Mouse (Mus musculus) ES-Bruce4 (cell line): ENCODE measurements around the gene Fam227a. TPM values are rescaled to one million over a fixed set of nuclear protein-coding genes. Genes with fewer than 3 reads are reported as not detected.
A peak's percentile ranks its signal among the peaks of the same experiment; 100 is the strongest.

Experiments used
- H3K27ac ChIP-seq: 2 replicates; pipeline ENCODE4 v1.5.1; 2012; ENCODE audit warnings: low read length, inconsistent platforms; ENCODE audit not compliant: insufficient read depth
- H3K27me3 ChIP-seq: 2 replicates; pipeline ENCODE4 v1.6.1; 2012; ENCODE audit warnings: mild to moderate bottlenecking, low read length, inconsistent platforms; ENCODE audit not compliant: control insufficient read depth, poor library complexity, insufficient read depth, severe bottlenecking
- H3K36me3 ChIP-seq: 2 replicates; pipeline ENCODE4 v1.6.1; 2012; ENCODE audit warnings: inconsistent platforms, mild to moderate bottlenecking, low read length, moderate library complexity; ENCODE audit not compliant: control insufficient read depth, poor library complexity, insufficient read depth, severe bottlenecking
- H3K4me1 ChIP-seq: one replicate; pipeline ENCODE4 v1.8.1; 2011; ENCODE audit warnings: low read length; ENCODE audit not compliant: control insufficient read depth, insufficient read depth
- H3K4me3 ChIP-seq: 2 replicates; pipeline ENCODE4 v1.5.1; 2011; ENCODE audit warnings: low read depth, mild to moderate bottlenecking, low read length
- H3K9ac ChIP-seq: 2 replicates; pipeline ENCODE4 v1.6.1; 2012; ENCODE audit warnings: low read depth, mild to moderate bottlenecking, inconsistent platforms; ENCODE audit not compliant: poor library complexity, severe bottlenecking
- H3K9me3 ChIP-seq: replicated peaks from 2 replicates; pipeline ENCODE4 v1.6.1; 2012; ENCODE audit warnings: mild to moderate bottlenecking, low read length, inconsistent platforms; ENCODE audit not compliant: control insufficient read depth, poor library complexity, insufficient read depth, severe bottlenecking
- CTCF ChIP-seq: IDR thresholded peaks from one replicate; pipeline ENCODE4 v1.8.1; 2011; ENCODE audit warnings: low read depth, low read length
- EP300 ChIP-seq: IDR thresholded peaks from 2 replicates; pipeline ENCODE4 v1.6.1; 2011; ENCODE audit warnings: low read depth, low read length; ENCODE audit not compliant: insufficient read depth
- POLR2A ChIP-seq: IDR thresholded peaks from one replicate; pipeline ENCODE4 v1.8.1; 2011; ENCODE audit warnings: low read length; ENCODE audit not compliant: insufficient read depth
- polyA plus RNA-seq: library from polyadenylated mRNA; stranded (reverse); fragments of >200 nt; gene quantifications from 2 replicates; pipeline ENCODE4 v1.2.4, GENCODE M21; 2011; ENCODE audit warnings: low read depth; ENCODE audit not compliant: missing spikeins, insufficient read depth, insufficient read length

The Fam227a gene
- polyA plus RNA-seq, 1 experiment = 3.2 TPM

GRCm38 (mm10) chr15:79656451-79656850 lies 2.3 kb downstream of the Fam227a start:
- Histone ChIP-seq H3K4me1 (no peaks in the 10 kb centered on the region), H3K9ac (no peak overlapping the region), H3K36me3 (no peaks in the 10 kb centered on the region), H3K27ac (no peak overlapping the region), H3K9me3 (no peaks in the 10 kb centered on the region), H3K4me3 (no peak overlapping the region), H3K27me3 (no peaks in the 10 kb centered on the region)
- no peak for TF ChIP-seq CTCF
- no peak for TF ChIP-seq POLR2A
- TF ChIP-seq EP300 = no peak

- H3K27me3 ChIP-seq = no peaks in the 10 kb centered on the region
- H3K9ac ChIP-seq = no peak overlapping the region
- H3K27ac ChIP-seq = no peak overlapping the region
- no peaks in the 10 kb centered on the region for H3K36me3 ChIP-seq
- H3K9me3 ChIP-seq = no peaks in the 10 kb centered on the region
- no peak overlapping the region for H3K4me3 ChIP-seq
- peak; percentile 71 for TF ChIP-seq CTCF
- TF ChIP-seq EP300 = no peak
- H3K4me1 ChIP-seq = no peaks in the 10 kb centered on the region
These were observed 7.3 kb downstream of the Fam227a start for GRCm38 (mm10) chr15:79651481-79651880.

- Histone ChIP-seq H3K27me3 (no peaks in the 10 kb centered on the region), H3K9me3 (no peaks in the 10 kb centered on the region), H3K4me3 (no peak overlapping the region), H3K36me3 (no peaks in the 10 kb centered on the region), H3K27ac (no peak overlapping the region), H3K4me1 (no peaks in the 10 kb centered on the region), H3K9ac (no peak overlapping the region)
- TF ChIP-seq CTCF (peak; percentile 67), POLR2A (no peak)
These were observed 8.2 kb downstream of the Fam227a start for GRCm38 (mm10) chr15:79650569-79650968.

GRCm38 (mm10) chr15:79648130-79648529 lies 10.6 kb downstream of the Fam227a start:
- no peak overlapping the region for H3K9ac ChIP-seq
- no peak overlapping the region for H3K27ac ChIP-seq
- no peak overlapping the region for H3K4me3 ChIP-seq
- H3K4me1 ChIP-seq = no peaks in the 10 kb centered on the region
- no peaks in the 10 kb centered on the region for H3K27me3 ChIP-seq
- H3K36me3 ChIP-seq = no peaks in the 10 kb centered on the region
- no peaks in the 10 kb centered on the region for H3K9me3 ChIP-seq
- no peak for TF ChIP-seq POLR2A
- TF ChIP-seq EP300 = no peak

GRCm38 (mm10) chr15:79645483-79645882 lies 13.3 kb downstream of the Fam227a start:
- Histone ChIP-seq H3K27ac (no peak overlapping the region), H3K27me3 (no peaks in the 10 kb centered on the region), H3K36me3 (no peaks in the 10 kb centered on the region), H3K4me3 (no peak overlapping the region), H3K4me1 (no peaks in the 10 kb centered on the region), H3K9ac (no peak overlapping the region), H3K9me3 (no peaks in the 10 kb centered on the region)
- TF ChIP-seq EP300 = no peak
- no peak for TF ChIP-seq POLR2A
- TF ChIP-seq CTCF = no peak

- no peaks in the 10 kb centered on the region for H3K36me3 ChIP-seq
- H3K9ac ChIP-seq = no peak overlapping the region
- H3K9me3 ChIP-seq = no peaks in the 10 kb centered on the region
- TF ChIP-seq CTCF = no peak
- no peak for TF ChIP-seq EP300
- no peak for TF ChIP-seq POLR2A
- H3K4me3 ChIP-seq = no peak overlapping the region
- no peak overlapping the region for H3K27ac ChIP-seq
- H3K4me1 ChIP-seq = no peaks in the 10 kb centered on the region
- no peaks in the 10 kb centered on the region for H3K27me3 ChIP-seq
These were observed 17.5 kb downstream of the Fam227a start for GRCm38 (mm10) chr15:79641135-79641817.
